Mouse (Mus musculus) limb, embryonic 14.5 days (tissue): Measurements from ENCODE around the gene Nup62. TPM values are rescaled to one million over a fixed set of nuclear protein-coding genes. Genes with fewer than 3 reads are reported as not detected.

Experiments used
- ATAC-seq: fragments of 200-750 bp; cut with Nextera tagmentation; 2 replicates; pipeline ENCODE4 v1.8.0; 2017; ENCODE audit warnings: low read depth, moderate number of reproducible peaks, moderate TSS enrichment; ENCODE audit not compliant: low FRiP score
- DNase-seq: peaks from one replicate; pipeline ENCODE4 v3.0.0-alpha.2; 2015; ENCODE audit warnings: low spot score
- H3K27ac ChIP-seq: fragments of 300-500 bp; sonication (generic); replicated peaks from 2 replicates; pipeline ENCODE4 v1.5.1; 2014; ENCODE audit warnings: low read depth, mild to moderate bottlenecking, low read length, moderate library complexity, mixed read lengths
- H3K27me3 ChIP-seq: fragments of 300-500 bp; sonication (generic); 2 replicates; pipeline ENCODE4 v1.6.1; 2014; ENCODE audit warnings: low read length, mixed read lengths; ENCODE audit not compliant: control insufficient read depth, insufficient read depth
- H3K36me3 ChIP-seq: fragments of 300-500 bp; sonication (generic); 2 replicates; pipeline ENCODE4 v1.6.1; 2014; ENCODE audit warnings: mild to moderate bottlenecking, low read length, moderate library complexity, mixed read lengths; ENCODE audit not compliant: control insufficient read depth, insufficient read depth
- H3K4me1 ChIP-seq: fragments of 300-500 bp; sonication (generic); 2 replicates; pipeline ENCODE4 v1.6.1; 2014; ENCODE audit warnings: antibody characterized with exemption, low read length, mixed read lengths; ENCODE audit not compliant: control insufficient read depth, insufficient read depth
- H3K4me2 ChIP-seq: fragments of 300-500 bp; sonication (generic); replicated peaks from 2 replicates; pipeline ENCODE4 v1.6.1; 2014; ENCODE audit warnings: low read depth, mild to moderate bottlenecking, low read length, moderate library complexity; ENCODE audit not compliant: severe bottlenecking
- H3K4me3 ChIP-seq: fragments of 300-500 bp; sonication (generic); replicated peaks from 2 replicates; pipeline ENCODE4 v1.5.1; 2014; ENCODE audit warnings: low read length
- H3K9ac ChIP-seq: fragments of 300-500 bp; sonication (generic); 2 replicates; pipeline ENCODE4 v1.6.1; 2014; ENCODE audit warnings: mild to moderate bottlenecking, low read depth, low read length, moderate library complexity; ENCODE audit not compliant: severe bottlenecking
- H3K9me3 ChIP-seq: fragments of 300-500 bp; sonication (generic); 2 replicates; pipeline ENCODE4 v1.6.1; 2016; ENCODE audit warnings: low read length; ENCODE audit not compliant: control insufficient read depth
- POLR2A ChIP-seq: fragments of 200-500 bp; IDR thresholded peaks from 2 replicates; pipeline ENCODE4 v1.8.0; 2012; ENCODE audit warnings: inconsistent platforms, mild to moderate bottlenecking, moderate library complexity, borderline replicate concordance; ENCODE audit not compliant: insufficient read depth, insufficient read length; ENCODE audit errors: extremely low read depth
- WGBS: fragments of 180-500 bp; shearing (Covaris S2); extraction: QIAGEN DNeasy Blood & Tissue Kit; methylation state at CpG from one replicate; pipeline ENCODE4 v1.1.7; 2014; 5-methylcytosine and 5-hydroxymethylcytosine counted together
- polyA plus RNA-seq, 2 experiments: library from polyadenylated mRNA; depleted of rRNA in 1 of 2; stranded (reverse) in 1 of 2; unstranded in 1 of 2; fragments of >200 nt; fragmentation: Nextera tagmentation in 1 of 2; extraction: Ambion mirVana in 1 of 2; gene quantifications; 2 replicates each; pipeline versions ENCODE4 v1.2.1 to v1.2.3; 2012 to 2014

Gene Nup62
- polyA plus RNA-seq, 2 experiments: 53.9 to 92.5 TPM

DNA sequence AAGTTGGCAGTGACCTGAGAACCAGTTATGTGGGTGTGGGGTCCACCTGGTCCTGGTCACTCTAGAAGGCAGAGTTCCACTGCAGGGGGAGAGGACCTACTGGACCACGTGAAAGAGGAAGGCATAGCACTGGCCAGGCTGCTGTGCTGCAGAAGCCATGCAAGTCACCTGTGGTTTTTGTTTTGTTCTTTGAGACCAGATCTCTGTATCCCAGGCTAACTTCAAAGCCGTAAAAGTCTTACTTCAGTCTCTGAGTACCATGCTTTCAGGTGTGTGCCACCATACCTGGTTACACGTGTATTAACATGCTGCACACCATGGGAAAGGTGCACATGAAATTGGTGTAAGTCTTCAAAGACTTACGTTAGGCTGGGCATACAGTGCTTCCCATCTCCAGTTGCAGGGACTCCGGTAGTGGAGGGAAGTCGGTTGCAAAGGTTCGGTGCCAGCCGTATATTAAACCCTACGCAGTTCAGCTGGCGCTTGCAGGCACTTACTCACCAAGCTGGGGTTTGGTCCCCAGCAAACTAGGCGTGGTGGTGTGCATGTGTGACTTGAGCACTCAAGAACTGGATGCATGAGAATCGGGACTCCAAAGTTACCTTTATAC, 35.8 kb downstream of the Nup62 start:
- WGBS: 91% methylated on average over 12 of the region's 12 CpGs
- Histone ChIP-seq H3K4me3 (no peak overlapping the region), H3K9ac (no peak overlapping the region), H3K9me3 (no peaks in the 10 kb centered on the region), H3K27ac (no peak overlapping the region), H3K27me3 (no peaks in the 10 kb centered on the region), H3K36me3 (peaks cover 20% of the 10 kb centered on the region), H3K4me1 (peaks cover 29% of the 10 kb centered on the region), H3K4me2 (no peak overlapping the region)
- TF ChIP-seq POLR2A: no peak
- no peak for DNase-seq
- no peak for ATAC-seq

DNA sequence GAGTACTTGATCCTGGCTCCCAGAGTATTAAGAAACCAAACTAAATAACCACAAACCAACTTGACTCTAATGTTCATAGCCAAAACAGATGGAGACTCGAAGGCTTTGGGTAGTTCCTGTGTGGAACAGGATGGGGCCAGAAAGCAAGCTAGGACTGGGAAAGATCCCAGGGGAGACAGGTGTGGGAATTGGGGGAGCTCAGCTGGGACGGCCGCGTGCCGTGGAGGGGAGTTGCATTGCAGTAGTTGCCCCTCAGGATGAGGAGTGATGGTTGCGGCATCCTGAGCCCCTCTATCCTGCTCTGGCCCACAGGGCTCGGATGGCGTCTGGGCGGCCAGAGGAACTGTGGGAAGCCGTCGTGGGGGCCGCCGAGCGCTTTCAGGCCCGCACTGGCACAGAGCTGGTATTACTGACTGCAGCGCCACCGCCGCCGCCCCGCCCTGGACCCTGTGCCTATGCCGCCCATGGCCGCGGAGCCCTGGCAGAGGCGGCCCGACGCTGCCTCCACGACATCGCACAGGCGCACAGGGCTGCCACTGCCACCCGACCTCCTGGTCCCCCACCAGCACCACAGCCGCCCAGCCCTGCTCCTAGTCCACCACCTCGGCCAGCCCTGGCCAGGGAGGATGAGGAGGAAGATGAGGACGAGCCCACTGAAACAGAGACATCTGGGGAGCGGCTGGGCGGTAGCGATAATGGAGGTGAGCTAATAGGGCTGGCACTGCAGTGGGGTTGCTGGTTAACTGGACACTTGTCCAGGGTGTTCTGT, 36.6 kb downstream of the Nup62 start:
- Histone ChIP-seq H3K4me1 (peaks cover 28% of the 10 kb centered on the region), H3K27me3 (no peaks in the 10 kb centered on the region), H3K27ac (no peak overlapping the region), H3K4me3 (no peak overlapping the region), H3K9me3 (no peaks in the 10 kb centered on the region), H3K36me3 (peaks cover 16% of the 10 kb centered on the region), H3K9ac (no peak overlapping the region), H3K4me2 (no peak overlapping the region)
- no peak for TF ChIP-seq POLR2A
- DNase-seq (no peak), ATAC-seq (no peak)
- 92% methylated on average over 34 of the region's 36 CpGs for WGBS

DNA sequence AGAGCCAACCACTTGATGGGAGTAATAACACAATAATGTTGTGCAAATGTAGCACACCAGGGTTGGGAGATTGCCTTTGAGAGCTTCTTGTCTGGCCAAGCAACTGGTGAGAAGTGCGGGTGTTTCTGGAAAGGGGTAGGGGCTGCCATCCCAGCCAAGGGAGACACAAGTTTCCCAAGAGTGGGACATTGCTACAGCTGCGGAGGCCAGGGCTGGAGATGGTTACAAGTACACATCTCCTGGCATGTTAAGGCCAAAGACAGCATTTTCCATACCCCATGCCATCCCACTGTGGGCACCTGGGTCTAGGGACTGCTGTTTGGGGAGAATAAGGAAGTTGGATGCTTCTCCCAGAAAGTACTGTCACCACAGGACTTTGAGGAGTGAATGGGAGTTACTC, 37.2 kb downstream of the Nup62 start:
- no peak for TF ChIP-seq POLR2A
- no peaks in the 10 kb centered on the region for H3K9me3 ChIP-seq
- H3K27ac ChIP-seq: no peak overlapping the region
- no peak overlapping the region for H3K4me3 ChIP-seq
- peaks cover 16% of the 10 kb centered on the region for H3K36me3 ChIP-seq
- peaks cover 27% of the 10 kb centered on the region for H3K4me1 ChIP-seq
- WGBS: 95% methylated on average over 2 of the region's 2 CpGs
- no peaks in the 10 kb centered on the region for H3K27me3 ChIP-seq
- H3K4me2 ChIP-seq: no peak overlapping the region
- DNase-seq (no peak), ATAC-seq (no peak)
- no peak overlapping the region for H3K9ac ChIP-seq

DNA sequence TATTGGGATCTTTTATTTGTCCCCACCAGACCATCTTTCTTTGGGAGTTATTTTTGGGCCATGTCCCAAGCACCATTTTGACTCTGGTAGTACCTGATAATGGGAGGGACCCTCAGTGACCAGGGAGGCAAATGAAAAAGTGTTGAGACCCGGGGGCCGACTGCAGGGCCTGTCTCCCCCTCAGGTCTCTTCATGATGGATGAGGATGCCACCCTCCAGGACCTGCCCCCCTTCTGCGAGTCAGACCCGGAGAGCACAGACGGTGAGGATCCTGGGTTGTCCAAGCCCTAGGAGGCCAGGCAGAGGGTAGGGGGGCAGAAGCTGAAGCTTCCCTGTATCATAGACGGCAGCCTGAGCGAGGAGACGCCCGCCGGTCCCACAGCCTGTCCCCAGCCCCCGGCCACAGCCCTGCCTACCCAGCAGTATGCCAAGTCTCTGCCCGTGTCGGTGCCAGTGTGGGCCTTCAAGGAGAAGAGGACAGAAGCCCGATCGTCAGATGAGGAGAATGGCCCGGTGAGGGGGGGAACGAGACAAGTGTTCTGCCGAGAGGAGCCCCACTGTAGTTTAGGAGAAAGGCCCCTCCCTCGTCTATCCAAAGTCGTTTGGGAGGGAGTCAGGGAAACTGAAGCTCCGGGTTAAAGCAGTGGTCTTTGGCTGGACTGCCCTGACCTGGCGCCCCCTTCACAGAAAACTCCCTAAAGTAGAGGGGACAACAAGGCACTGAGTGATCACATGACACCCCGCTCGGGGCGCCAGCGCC, 37.9 kb downstream of the Nup62 start:
- peaks cover 27% of the 10 kb centered on the region for H3K4me1 ChIP-seq
- peak overlapping the region; percentile 51 for H3K4me3 ChIP-seq
- H3K27ac ChIP-seq: peak overlapping the region; percentile 84
- peak overlapping the region; percentile 54 for H3K9ac ChIP-seq
- peaks cover 16% of the 10 kb centered on the region for H3K36me3 ChIP-seq
- no peaks in the 10 kb centered on the region for H3K9me3 ChIP-seq
- 31% methylated on average over 26 of the region's 26 CpGs for WGBS
- H3K4me2 ChIP-seq: peak overlapping the region; percentile 95
- no peak for TF ChIP-seq POLR2A
- DNase-seq (no peak), ATAC-seq (no peak)
- no peaks in the 10 kb centered on the region for H3K27me3 ChIP-seq

DNA sequence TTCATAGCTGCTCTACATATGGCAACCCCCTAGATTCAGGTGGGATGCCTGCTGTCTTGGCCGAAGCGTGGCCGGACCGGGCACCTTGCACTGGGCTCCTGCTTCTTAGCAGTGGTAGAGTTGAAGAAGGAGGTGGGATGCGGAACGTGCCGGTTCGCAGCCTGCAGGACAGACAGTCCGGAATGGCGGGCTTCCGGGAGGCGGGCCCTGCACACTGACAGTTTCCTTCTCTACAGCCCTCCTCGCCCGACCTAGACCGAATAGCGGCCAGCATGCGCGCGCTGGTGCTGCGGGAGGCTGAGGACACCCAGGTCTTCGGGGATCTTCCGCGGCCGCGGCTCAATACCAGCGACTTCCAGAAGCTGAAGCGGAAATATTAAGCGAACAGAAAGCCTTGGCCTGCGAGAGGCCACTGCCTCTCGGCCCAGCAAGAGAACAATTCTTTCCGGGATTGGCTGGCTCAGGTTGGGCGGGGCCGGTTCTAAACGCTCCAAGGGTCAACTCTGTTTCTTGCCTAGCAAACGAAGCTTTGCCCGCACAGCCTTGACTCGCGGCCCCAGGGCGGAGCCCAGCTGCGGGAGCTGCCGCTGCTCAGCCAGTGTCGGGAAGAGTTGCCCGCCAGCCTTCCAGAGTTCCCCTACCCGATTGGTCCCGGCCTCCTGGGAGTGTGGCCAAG, 38.6 kb downstream of the Nup62 start:
- Histone ChIP-seq H3K36me3 (peaks cover 16% of the 10 kb centered on the region), H3K9me3 (no peaks in the 10 kb centered on the region), H3K4me3 (peak overlapping the region; percentile 51), H3K4me2 (peak overlapping the region; percentile 95), H3K27me3 (no peaks in the 10 kb centered on the region), H3K9ac (peak overlapping the region; percentile 54), H3K27ac (peak overlapping the region; percentile 84), H3K4me1 (peaks cover 27% of the 10 kb centered on the region)
- TF ChIP-seq POLR2A: peak; percentile 53; the same call in 1 of the 2 replicates
- DNase-seq (peak; percentile 76), ATAC-seq (peak; percentile 17; the same call in 1 of the 2 replicates)
- 2% methylated on average over 45 of the region's 45 CpGs for WGBS
